Mouse (Mus musculus) stomach, embryonic 16.5 days (tissue): ENCODE results near the gene Prom1. TPM values are rescaled to one million over a fixed set of nuclear protein-coding genes. Genes with fewer than 3 reads are reported as not detected.

Source experiments
- ATAC-seq: fragments of 200-750 bp; cut with Nextera tagmentation; 2 replicates; pipeline ENCODE4 v1.8.0; 2017; ENCODE audit warnings: moderate number of reproducible peaks, moderate TSS enrichment; ENCODE audit not compliant: insufficient read depth, low FRiP score
- H3K27ac ChIP-seq: fragments of 300-500 bp; sonication (generic); 2 replicates; pipeline ENCODE4 v1.5.1; 2014; ENCODE audit warnings: low read length
- H3K27me3 ChIP-seq: fragments of 300-500 bp; sonication (generic); 2 replicates; pipeline ENCODE4 v1.6.1; 2014; ENCODE audit warnings: low read length, control low read depth, mixed read lengths; ENCODE audit not compliant: control insufficient read depth, insufficient read depth
- H3K36me3 ChIP-seq: fragments of 300-500 bp; sonication (generic); 2 replicates; pipeline ENCODE4 v1.6.1; 2014; ENCODE audit warnings: low read length; ENCODE audit not compliant: control insufficient read depth, insufficient read depth
- H3K4me1 ChIP-seq: fragments of 300-500 bp; sonication (generic); 2 replicates; pipeline ENCODE4 v1.6.1; 2014; ENCODE audit warnings: low read length, control low read depth, mixed read lengths; ENCODE audit not compliant: control insufficient read depth, insufficient read depth
- H3K4me2 ChIP-seq: fragments of 300-500 bp; sonication (generic); 2 replicates; pipeline ENCODE4 v1.6.1; 2014; ENCODE audit warnings: low read depth, low read length, mixed read lengths
- H3K4me3 ChIP-seq: fragments of 300-500 bp; sonication (generic); replicated peaks from 2 replicates; pipeline ENCODE4 v1.5.1; 2014; ENCODE audit warnings: mild to moderate bottlenecking, low read length
- H3K9ac ChIP-seq: fragments of 300-500 bp; sonication (generic); 2 replicates; pipeline ENCODE4 v1.6.1; 2014; ENCODE audit warnings: low read length
- H3K9me3 ChIP-seq: fragments of 300-500 bp; sonication (generic); replicated peaks from 2 replicates; pipeline ENCODE4 v1.6.1; 2016; ENCODE audit warnings: low read length, control low read depth; ENCODE audit not compliant: control insufficient read depth
- WGBS: fragments of 180-500 bp; shearing (Covaris S2); extraction: QIAGEN DNeasy Blood & Tissue Kit; methylation state at CpG from one replicate; pipeline ENCODE4 v1.1.7; 2014; 5-methylcytosine and 5-hydroxymethylcytosine counted together
- polyA plus RNA-seq: library from polyadenylated mRNA; unstranded; fragments of >200 nt; fragmentation: Nextera tagmentation; extraction: Ambion mirVana; gene quantifications from 2 replicates; pipeline ENCODE4 v1.2.1, GENCODE M21; 2015

The Prom1 gene
- polyA plus RNA-seq, 1 experiment from 2014 or later: 61.3 TPM

GRCm38 (mm10) chr5:44058258-44058657 is 43.6 kb downstream of the Prom1 start:
- Histone ChIP-seq H3K9ac (no peak overlapping the region), H3K9me3 (no peaks in the 10 kb centered on the region), H3K27ac (no peak overlapping the region), H3K4me2 (no peak overlapping the region), H3K4me3 (no peak overlapping the region), H3K27me3 (no peaks in the 10 kb centered on the region), H3K36me3 (no peaks in the 10 kb centered on the region), H3K4me1 (no peaks in the 10 kb centered on the region)
- ATAC-seq: no peak
- WGBS: 94% methylated on average over 3 of the region's 3 CpGs

- no peak overlapping the region for H3K9ac ChIP-seq
- no peak for ATAC-seq
- H3K9me3 ChIP-seq: no peaks in the 10 kb centered on the region
- no peak overlapping the region for H3K4me2 ChIP-seq
- H3K36me3 ChIP-seq: no peaks in the 10 kb centered on the region
- H3K4me1 ChIP-seq: peaks cover 7% of the 10 kb centered on the region; the same call in 1 of the 2 replicates
- H3K4me3 ChIP-seq: no peak overlapping the region
- no peaks in the 10 kb centered on the region for H3K27me3 ChIP-seq
- 65% methylated on average over 8 of the region's 8 CpGs for WGBS
- no peak overlapping the region for H3K27ac ChIP-seq
Measured at GRCm38 (mm10) chr5:44050213-44050612, 51.6 kb downstream of the Prom1 start.

- Histone ChIP-seq H3K4me1 (peaks cover 7% of the 10 kb centered on the region; the same call in 1 of the 2 replicates), H3K27me3 (no peaks in the 10 kb centered on the region), H3K9ac (no peak overlapping the region), H3K4me3 (no peak overlapping the region), H3K27ac (peak overlapping the region; percentile 43), H3K9me3 (no peaks in the 10 kb centered on the region), H3K36me3 (no peaks in the 10 kb centered on the region), H3K4me2 (0 out of 2 replicates have a peak overlapping the region, but pooled peaks have one; percentile 9)
- WGBS: 33% methylated on average over 6 of the region's 6 CpGs
- ATAC-seq: peak; percentile 67
Measured at GRCm38 (mm10) chr5:44049395-44049976, 52.3 kb downstream of the Prom1 start.

GRCm38 (mm10) chr5:44048568-44049363 is 53.1 kb downstream of the Prom1 start:
- H3K36me3 ChIP-seq: no peaks in the 10 kb centered on the region
- peaks cover 7% of the 10 kb centered on the region; the same call in 1 of the 2 replicates for H3K4me1 ChIP-seq
- no peak overlapping the region for H3K4me3 ChIP-seq
- 39% methylated on average over 5 of the region's 5 CpGs for WGBS
- no peaks in the 10 kb centered on the region for H3K9me3 ChIP-seq
- ATAC-seq: no peak
- H3K27me3 ChIP-seq: no peaks in the 10 kb centered on the region
- no peak overlapping the region for H3K9ac ChIP-seq
- no peak overlapping the region for H3K4me2 ChIP-seq
- H3K27ac ChIP-seq: no peak overlapping the region

- Histone ChIP-seq H3K4me1 (no peaks in the 10 kb centered on the region), H3K4me2 (no peak overlapping the region), H3K9me3 (no peaks in the 10 kb centered on the region), H3K27me3 (no peaks in the 10 kb centered on the region), H3K27ac (no peak overlapping the region), H3K36me3 (no peaks in the 10 kb centered on the region), H3K9ac (no peak overlapping the region), H3K4me3 (no peak overlapping the region)
- WGBS: 19% methylated on average over 1 of the region's 1 CpGs
- ATAC-seq: no peak
Measured at GRCm38 (mm10) chr5:44041725-44042124, 60.1 kb downstream of the Prom1 start.

GRCm38 (mm10) chr5:44041056-44041455 is 60.8 kb downstream of the Prom1 start:
- no peak overlapping the region for H3K4me3 ChIP-seq
- 83% methylated on average over 3 of the region's 3 CpGs for WGBS
- no peak for ATAC-seq
- H3K27me3 ChIP-seq: no peaks in the 10 kb centered on the region
- no peaks in the 10 kb centered on the region for H3K4me1 ChIP-seq
- no peaks in the 10 kb centered on the region for H3K36me3 ChIP-seq
- no peak overlapping the region for H3K4me2 ChIP-seq
- no peak overlapping the region for H3K27ac ChIP-seq
- H3K9me3 ChIP-seq: no peaks in the 10 kb centered on the region
- no peak overlapping the region for H3K9ac ChIP-seq

- 77% methylated on average over 9 of the region's 9 CpGs for WGBS
- no peaks in the 10 kb centered on the region for H3K36me3 ChIP-seq
- H3K9ac ChIP-seq: no peak overlapping the region
- no peak overlapping the region for H3K4me2 ChIP-seq
- no peaks in the 10 kb centered on the region for H3K27me3 ChIP-seq
- H3K4me1 ChIP-seq: no peaks in the 10 kb centered on the region
- no peaks in the 10 kb centered on the region for H3K9me3 ChIP-seq
- no peak overlapping the region for H3K4me3 ChIP-seq
- ATAC-seq: no peak
- H3K27ac ChIP-seq: no peak overlapping the region
Measured at GRCm38 (mm10) chr5:43998295-43998989, 103.4 kb downstream of the Prom1 start.

GRCm38 (mm10) chr5:43997626-43998025 is 104.2 kb downstream of the Prom1 start:
- Histone ChIP-seq H3K27me3 (no peaks in the 10 kb centered on the region), H3K4me3 (no peak overlapping the region), H3K27ac (no peak overlapping the region), H3K4me2 (no peak overlapping the region), H3K9ac (no peak overlapping the region), H3K4me1 (no peaks in the 10 kb centered on the region), H3K9me3 (no peaks in the 10 kb centered on the region), H3K36me3 (no peaks in the 10 kb centered on the region)
- ATAC-seq: no peak
- 73% methylated on average over 8 of the region's 8 CpGs for WGBS

- WGBS: 78% methylated on average over 4 of the region's 4 CpGs
- no peak overlapping the region for H3K4me2 ChIP-seq
Measured at GRCm38 (mm10) chr5:43996162-43996561, 105.7 kb downstream of the Prom1 start.

More at GRCm38 (mm10) chr5:43996162-43996561, 105.7 kb downstream of the Prom1 start:
- Histone ChIP-seq H3K4me3 (no peak overlapping the region), H3K36me3 (no peaks in the 10 kb centered on the region), H3K9me3 (no peaks in the 10 kb centered on the region), H3K4me1 (no peaks in the 10 kb centered on the region), H3K27ac (no peak overlapping the region), H3K27me3 (no peaks in the 10 kb centered on the region), H3K9ac (no peak overlapping the region)
- ATAC-seq: no peak
